Mouse (Mus musculus) embryonic facial prominence, embryonic 10.5 days (tissue): ENCODE measurements at regions not wholly inside any gene's neighbourhood (a gene's known extent, or its start where the extent isn't known, plus 50 kb on each side); places are given as distances from the start of the nearest gene placed in this dataset.

Experiments used
- DNase-seq: peaks from one replicate; pipeline ENCODE4 v3.0.0-alpha.2; 2017; ENCODE audit warnings: low spot score
- H3K27ac ChIP-seq: fragments of 300-500 bp; sonication (generic); replicated peaks from 2 replicates; pipeline ENCODE4 v1.5.1; 2016; ENCODE audit warnings: mild to moderate bottlenecking
- H3K27me3 ChIP-seq: fragments of 300-500 bp; sonication (generic); replicated peaks from 2 replicates; pipeline ENCODE4 v1.6.1; 2016; ENCODE audit warnings: low read depth, mild to moderate bottlenecking; ENCODE audit not compliant: poor library complexity, severe bottlenecking
- H3K36me3 ChIP-seq: fragments of 300-500 bp; sonication (generic); replicated peaks from 2 replicates; pipeline ENCODE4 v1.6.1; 2016; ENCODE audit warnings: mild to moderate bottlenecking, moderate library complexity
- H3K4me1 ChIP-seq: fragments of 300-500 bp; sonication (generic); 2 replicates; pipeline ENCODE4 v1.6.1; 2016
- H3K4me3 ChIP-seq: fragments of 300-500 bp; sonication (generic); 2 replicates; pipeline ENCODE4 v1.5.1; 2016; ENCODE audit warnings: mild to moderate bottlenecking, moderate library complexity
- H3K9me3 ChIP-seq: fragments of 300-500 bp; sonication (generic); 2 replicates; pipeline ENCODE4 v1.6.1; 2016; ENCODE audit warnings: mild to moderate bottlenecking
- WGBS: fragments of 180-500 bp; shearing (Covaris S2); methylation state at CpG from one replicate; pipeline ENCODE4 v1.1.7; 2016; 5-methylcytosine and 5-hydroxymethylcytosine counted together

GRCm38 (mm10) chr10:17352202-17352994 is 370.6 kb upstream of the Cited2 start:
- no peaks in the 10 kb centered on the region for H3K9me3 ChIP-seq
- H3K27me3 ChIP-seq = no peaks in the 10 kb centered on the region
- H3K4me1 ChIP-seq = peaks cover 34% of the 10 kb centered on the region
- no peak for DNase-seq
- H3K36me3 ChIP-seq = no peaks in the 10 kb centered on the region
- WGBS = 65% methylated on average over 14 of the region's 14 CpGs
- no peak overlapping the region for H3K27ac ChIP-seq
- no peak overlapping the region for H3K4me3 ChIP-seq

- no peak for DNase-seq
- H3K27me3 ChIP-seq = no peaks in the 10 kb centered on the region
- H3K4me1 ChIP-seq = peaks cover 34% of the 10 kb centered on the region
- no peaks in the 10 kb centered on the region for H3K36me3 ChIP-seq
- H3K4me3 ChIP-seq = no peak overlapping the region
- 13% methylated on average over 4 of the region's 4 CpGs for WGBS
- no peaks in the 10 kb centered on the region for H3K9me3 ChIP-seq
- H3K27ac ChIP-seq = peak overlapping the region; percentile 62; the same call in 1 of the 2 replicates
Measured at GRCm38 (mm10) chr10:17355476-17355875, 367.5 kb upstream of the Cited2 start.

- H3K4me3 ChIP-seq = no peak overlapping the region
- no peaks in the 10 kb centered on the region for H3K27me3 ChIP-seq
- H3K9me3 ChIP-seq = no peaks in the 10 kb centered on the region
- 18% methylated on average over 3 of the region's 3 CpGs for WGBS
- peak overlapping the region; percentile 62 for H3K27ac ChIP-seq
- DNase-seq = peak; percentile 17
- no peaks in the 10 kb centered on the region for H3K36me3 ChIP-seq
- peaks cover 34% of the 10 kb centered on the region for H3K4me1 ChIP-seq
Measured at GRCm38 (mm10) chr10:17356041-17356440, 367.0 kb upstream of the Cited2 start.

GRCm38 (mm10) chr10:17362643-17363042 is 360.4 kb upstream of the Cited2 start:
- H3K4me3 ChIP-seq = no peak overlapping the region
- DNase-seq = no peak
- WGBS = 64% methylated on average over 3 of the region's 3 CpGs
- H3K4me1 ChIP-seq = peaks cover 20% of the 10 kb centered on the region
- H3K27ac ChIP-seq = no peak overlapping the region
- no peaks in the 10 kb centered on the region for H3K9me3 ChIP-seq
- no peaks in the 10 kb centered on the region for H3K27me3 ChIP-seq
- no peaks in the 10 kb centered on the region for H3K36me3 ChIP-seq

- Histone ChIP-seq H3K4me1 (peaks cover 20% of the 10 kb centered on the region), H3K36me3 (no peaks in the 10 kb centered on the region), H3K27me3 (no peaks in the 10 kb centered on the region), H3K27ac (peak overlapping the region; percentile 60; the same call in 1 of the 2 replicates), H3K9me3 (no peaks in the 10 kb centered on the region), H3K4me3 (no peak overlapping the region)
- DNase-seq = no peak
- WGBS = 57% methylated on average over 3 of the region's 3 CpGs
Measured at GRCm38 (mm10) chr10:17366042-17366740, 356.8 kb upstream of the Cited2 start.

- no peaks in the 10 kb centered on the region for H3K36me3 ChIP-seq
- 25% methylated on average over 5 of the region's 5 CpGs for WGBS
- H3K27ac ChIP-seq = no peak overlapping the region
- peaks cover 20% of the 10 kb centered on the region for H3K4me1 ChIP-seq
- no peaks in the 10 kb centered on the region for H3K27me3 ChIP-seq
- no peak for DNase-seq
- no peaks in the 10 kb centered on the region for H3K9me3 ChIP-seq
- H3K4me3 ChIP-seq = no peak overlapping the region
Measured at GRCm38 (mm10) chr10:17367026-17367425, 356.0 kb upstream of the Cited2 start.

GRCm38 (mm10) chr10:17367430-17367829 is 355.6 kb upstream of the Cited2 start:
- Histone ChIP-seq H3K4me1 (peaks cover 20% of the 10 kb centered on the region), H3K4me3 (no peak overlapping the region), H3K9me3 (no peaks in the 10 kb centered on the region), H3K36me3 (no peaks in the 10 kb centered on the region), H3K27me3 (no peaks in the 10 kb centered on the region), H3K27ac (no peak overlapping the region)
- DNase-seq = no peak

- H3K27me3 ChIP-seq = no peaks in the 10 kb centered on the region
- no peak for DNase-seq
- 92% methylated on average over 1 of the region's 1 CpGs for WGBS
Measured at GRCm38 (mm10) chr10:17368636-17369035, 354.4 kb upstream of the Cited2 start.

GRCm38 (mm10) chr10:17372905-17373304 is 350.1 kb upstream of the Cited2 start:
- Histone ChIP-seq H3K36me3 (no peaks in the 10 kb centered on the region), H3K27me3 (no peaks in the 10 kb centered on the region), H3K9me3 (no peaks in the 10 kb centered on the region), H3K27ac (no peak overlapping the region), H3K4me3 (no peak overlapping the region), H3K4me1 (peaks cover 7% of the 10 kb centered on the region)
- no peak for DNase-seq
- 82% methylated on average over 2 of the region's 2 CpGs for WGBS

More at GRCm38 (mm10) chr10:17368636-17369035, 354.4 kb upstream of the Cited2 start:
- Histone ChIP-seq H3K27ac (no peak overlapping the region), H3K9me3 (no peaks in the 10 kb centered on the region), H3K36me3 (no peaks in the 10 kb centered on the region), H3K4me3 (no peak overlapping the region), H3K4me1 (peaks cover 20% of the 10 kb centered on the region)

GRCm38 (mm10) chr10:17374047-17374446 is 349.0 kb upstream of the Cited2 start:
- WGBS = 22% methylated on average over 2 of the region's 2 CpGs
- no peak for DNase-seq
- no peak overlapping the region for H3K4me3 ChIP-seq
- no peak overlapping the region for H3K27ac ChIP-seq
- H3K4me1 ChIP-seq = peaks cover 7% of the 10 kb centered on the region
- H3K9me3 ChIP-seq = no peaks in the 10 kb centered on the region
- no peaks in the 10 kb centered on the region for H3K36me3 ChIP-seq
- H3K27me3 ChIP-seq = no peaks in the 10 kb centered on the region

GRCm38 (mm10) chr10:17382990-17383389 is 340.0 kb upstream of the Cited2 start:
- no peak for DNase-seq
- H3K36me3 ChIP-seq = no peaks in the 10 kb centered on the region
- H3K9me3 ChIP-seq = no peaks in the 10 kb centered on the region
- 88% methylated on average over 6 of the region's 6 CpGs for WGBS
- no peaks in the 10 kb centered on the region for H3K4me1 ChIP-seq
- no peak overlapping the region for H3K27ac ChIP-seq
- H3K27me3 ChIP-seq = no peaks in the 10 kb centered on the region
- no peak overlapping the region for H3K4me3 ChIP-seq

GRCm38 (mm10) chr10:17385181-17385580 is 337.8 kb upstream of the Cited2 start:
- H3K4me1 ChIP-seq = no peaks in the 10 kb centered on the region
- WGBS = 30% methylated on average over 1 of the region's 1 CpGs
- H3K36me3 ChIP-seq = no peaks in the 10 kb centered on the region
- DNase-seq = peak; percentile 24
- H3K4me3 ChIP-seq = no peak overlapping the region
- H3K27ac ChIP-seq = no peak overlapping the region
- H3K27me3 ChIP-seq = no peaks in the 10 kb centered on the region
- no peaks in the 10 kb centered on the region for H3K9me3 ChIP-seq

GRCm38 (mm10) chr10:17387296-17387695 is 335.7 kb upstream of the Cited2 start:
- WGBS = 77% methylated on average over 4 of the region's 4 CpGs
- no peak overlapping the region for H3K27ac ChIP-seq
- no peak overlapping the region for H3K4me3 ChIP-seq
- H3K4me1 ChIP-seq = no peaks in the 10 kb centered on the region
- DNase-seq = no peak
- no peaks in the 10 kb centered on the region for H3K27me3 ChIP-seq
- H3K36me3 ChIP-seq = no peaks in the 10 kb centered on the region
- H3K9me3 ChIP-seq = peaks cover 2% of the 10 kb centered on the region; the same call in 1 of the 2 replicates
